Mouse (Mus musculus) embryo, embryonic 10.5 days (tissue): Measurements from ENCODE around the gene Nkx6-2.
A peak's percentile ranks its signal among the peaks of the same experiment; 100 is the strongest.

Experiments used
- DNase-seq: peaks from one replicate; pipeline ENCODE4 v3.0.0-alpha.2; 2015; ENCODE audit warnings: low spot score

Gene Nkx6-2

GRCm38 (mm10) chr7:139582595-139582994, at the start of gene Nkx6-2:
TSS of gene Nkx6-2 (minus strand) at chr7:139582797.
- DNase-seq, result peak; percentile 85

- no peak for DNase-seq
These were observed 42.6 kb upstream of the Nkx6-2 start for GRCm38 (mm10) chr7:139625156-139625555.

GRCm38 (mm10) chr7:139622568-139622967, 40.0 kb upstream of the Nkx6-2 start:
- DNase-seq, result no peak

GRCm38 (mm10) chr7:139615767-139616766, 33.5 kb upstream of the Nkx6-2 start:
- DNase-seq, result peak; percentile 87

- no peak for DNase-seq
These were observed 27.7 kb upstream of the Nkx6-2 start for GRCm38 (mm10) chr7:139610328-139610727.

GRCm38 (mm10) chr7:139595862-139596261, 13.3 kb upstream of the Nkx6-2 start:
- no peak for DNase-seq

- DNase-seq, result no peak
These were observed 12.7 kb upstream of the Nkx6-2 start for GRCm38 (mm10) chr7:139595311-139595710.

GRCm38 (mm10) chr7:139591311-139591710, 8.7 kb upstream of the Nkx6-2 start:
- no peak for DNase-seq

- DNase-seq, result peak; percentile 73
These were observed 7.7 kb upstream of the Nkx6-2 start for GRCm38 (mm10) chr7:139590302-139590701.

GRCm38 (mm10) chr7:139587919-139588318, 5.3 kb upstream of the Nkx6-2 start:
- peak; percentile 36 for DNase-seq

- DNase-seq, result peak; percentile 31
These were observed 2.7 kb upstream of the Nkx6-2 start for GRCm38 (mm10) chr7:139585183-139585821.

GRCm38 (mm10) chr7:139584221-139585175, 1.9 kb upstream of the Nkx6-2 start:
- peak; percentile 49 for DNase-seq

- DNase-seq, result peak; percentile 40
These were observed 619 bp upstream of the Nkx6-2 start for GRCm38 (mm10) chr7:139583094-139583737.

- peak; percentile 62 for DNase-seq
These were observed 611 bp downstream of the Nkx6-2 start for GRCm38 (mm10) chr7:139581801-139582571.

GRCm38 (mm10) chr7:139580851-139581775, 1.5 kb downstream of the Nkx6-2 start:
- peak; percentile 50 for DNase-seq

- no peak for DNase-seq
These were observed 3.2 kb downstream of the Nkx6-2 start for GRCm38 (mm10) chr7:139579261-139579905.

GRCm38 (mm10) chr7:139576064-139576686, 6.4 kb downstream of the Nkx6-2 start:
- DNase-seq, result no peak

GRCm38 (mm10) chr7:139572665-139573064, 9.9 kb downstream of the Nkx6-2 start:
- DNase-seq, result no peak
